Mouse (Mus musculus) gastrocnemius, adult 8-10 months (tissue): Measurements from ENCODE around the gene Lyplal1. TPM values are rescaled to one million over a fixed set of nuclear protein-coding genes. Genes with fewer than 3 reads are reported as not detected.

Source experiments
- DNase-seq, 2 experiments: peaks; one replicate each; pipeline ENCODE4 v3.0.0; 2022; ENCODE audit warnings: low spot score in 2 of 2
- total RNA-seq, 4 experiments: library from RNA; stranded (reverse); gene quantifications; 2 replicates each; pipeline ENCODE4 v1.2.4; 2022

The Lyplal1 gene
- total RNA-seq, 4 experiments from 2014 or later: 1.9 to 2.6 (median 2.3) TPM

DNA sequence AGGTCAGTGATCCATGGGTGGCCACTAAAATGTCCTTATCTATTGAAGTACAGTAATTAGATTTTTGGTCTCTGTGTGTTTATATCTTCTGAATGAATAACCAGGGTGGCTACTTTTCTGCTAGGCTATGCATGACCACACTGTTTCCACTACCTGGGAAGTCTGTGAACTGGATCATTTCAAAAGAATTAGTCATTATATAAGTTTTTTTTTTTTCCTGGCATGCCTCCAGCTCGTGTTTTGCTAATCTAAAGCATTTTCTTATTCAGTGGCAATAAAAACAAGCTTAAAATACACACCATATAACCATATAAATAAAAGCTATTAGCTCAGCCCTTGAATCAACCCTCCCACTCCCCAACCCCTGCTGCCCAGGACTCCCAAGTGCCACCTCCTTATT, 75.3 kb downstream of the Lyplal1 start:
- no peak for DNase-seq
